Mouse (Mus musculus) WW6 (cell line): Measurements from ENCODE around the gene Fkbp10.

Source experiments
- DNase-seq: peaks from one replicate; pipeline ENCODE4 v3.0.0-alpha.2; 2013; ENCODE audit warnings: low read depth, low spot score

Fkbp10 gene

DNA sequence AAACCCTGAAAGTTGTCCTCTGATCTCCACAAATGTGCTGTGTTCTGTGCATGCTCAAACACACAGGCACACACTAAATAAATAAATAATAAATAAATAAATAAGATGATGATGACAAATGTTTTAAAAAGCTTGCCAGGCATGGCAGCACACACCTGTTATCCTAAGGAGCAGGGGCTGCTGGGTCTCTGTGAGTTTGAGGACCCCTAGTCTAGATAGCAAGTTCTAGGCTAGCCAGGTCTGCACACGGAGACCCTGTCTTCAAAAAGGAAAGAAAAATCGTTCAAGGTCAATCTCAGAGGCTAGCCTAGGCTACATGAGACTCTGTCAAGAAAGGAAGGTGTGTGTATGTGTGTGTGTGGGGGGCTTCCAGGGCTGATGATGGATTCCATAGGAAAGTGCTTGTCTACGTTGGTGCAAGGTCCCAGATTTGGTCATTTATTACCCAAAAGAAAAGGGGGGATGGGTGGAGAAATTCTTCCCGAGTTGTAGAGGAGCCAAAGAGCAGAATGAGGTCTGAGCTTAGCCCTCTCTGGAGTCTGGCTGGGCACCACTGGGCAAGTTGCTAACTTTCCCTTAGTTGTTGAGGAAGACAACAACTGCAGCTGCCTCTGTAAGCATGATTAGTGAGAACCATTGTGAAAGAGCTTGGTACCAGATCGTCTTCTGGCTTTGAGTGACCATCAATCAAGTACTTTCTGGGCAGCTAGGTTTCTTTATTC, 21.0 kb upstream of the Fkbp10 start:
- no peak for DNase-seq

DNA sequence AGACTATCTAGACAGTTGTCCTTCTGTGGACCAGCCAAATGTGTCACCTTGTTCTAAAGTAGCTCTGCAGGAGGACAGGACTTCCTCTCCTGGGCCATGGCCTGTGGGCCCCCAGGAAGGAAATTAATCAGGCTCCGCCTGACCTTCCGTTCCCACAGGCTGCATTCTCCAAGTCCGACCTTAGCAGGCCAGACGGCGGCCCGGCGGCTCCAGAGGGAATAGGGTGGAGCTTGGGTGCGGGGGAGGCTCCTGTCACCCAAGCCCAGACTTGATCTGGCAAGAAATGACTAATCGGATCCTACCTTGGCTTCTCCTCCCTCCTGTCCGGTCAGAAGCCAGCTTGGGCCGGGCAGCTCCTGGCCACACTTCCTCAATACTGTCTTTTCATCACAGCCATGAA, 20.3 kb upstream of the Fkbp10 start:
- no peak for DNase-seq

DNA sequence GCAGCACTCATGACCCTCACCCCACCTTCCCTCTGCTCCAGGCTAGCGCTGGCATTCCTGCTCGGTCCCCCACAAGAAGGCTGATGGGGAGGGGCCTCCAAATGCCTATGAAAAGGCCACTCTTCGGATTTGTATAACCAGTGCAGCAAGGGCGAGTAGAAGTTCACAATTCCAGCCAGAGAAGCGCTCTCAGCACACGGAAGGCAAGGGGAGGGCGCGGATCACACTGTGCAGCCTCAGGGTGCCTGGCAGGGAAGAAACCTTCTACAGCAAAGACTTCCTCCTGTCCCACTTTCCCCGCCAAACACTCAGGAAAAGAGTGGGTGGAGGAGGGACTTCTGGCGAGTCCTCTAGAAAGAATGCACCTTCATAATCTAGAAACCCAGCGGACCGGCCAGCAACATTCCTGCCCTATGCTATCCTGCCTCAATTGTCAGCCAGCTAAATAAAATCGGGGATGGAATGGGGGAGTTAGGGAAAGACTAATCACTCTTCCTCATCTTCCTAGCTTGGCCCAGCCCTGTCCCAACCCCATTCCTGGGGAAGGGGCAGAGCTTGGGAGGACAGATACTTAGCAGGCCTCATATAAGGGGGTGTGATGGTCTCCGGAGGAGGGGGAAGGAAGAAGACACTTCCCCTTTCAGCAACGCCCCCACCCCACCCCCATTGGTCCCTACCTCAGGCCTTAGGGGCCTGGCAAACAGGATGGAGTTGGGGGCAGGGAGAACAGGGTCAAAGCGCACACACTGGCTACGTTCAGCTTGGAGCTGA, 19.5 kb upstream of the Fkbp10 start:
- DNase-seq: no peak

DNA sequence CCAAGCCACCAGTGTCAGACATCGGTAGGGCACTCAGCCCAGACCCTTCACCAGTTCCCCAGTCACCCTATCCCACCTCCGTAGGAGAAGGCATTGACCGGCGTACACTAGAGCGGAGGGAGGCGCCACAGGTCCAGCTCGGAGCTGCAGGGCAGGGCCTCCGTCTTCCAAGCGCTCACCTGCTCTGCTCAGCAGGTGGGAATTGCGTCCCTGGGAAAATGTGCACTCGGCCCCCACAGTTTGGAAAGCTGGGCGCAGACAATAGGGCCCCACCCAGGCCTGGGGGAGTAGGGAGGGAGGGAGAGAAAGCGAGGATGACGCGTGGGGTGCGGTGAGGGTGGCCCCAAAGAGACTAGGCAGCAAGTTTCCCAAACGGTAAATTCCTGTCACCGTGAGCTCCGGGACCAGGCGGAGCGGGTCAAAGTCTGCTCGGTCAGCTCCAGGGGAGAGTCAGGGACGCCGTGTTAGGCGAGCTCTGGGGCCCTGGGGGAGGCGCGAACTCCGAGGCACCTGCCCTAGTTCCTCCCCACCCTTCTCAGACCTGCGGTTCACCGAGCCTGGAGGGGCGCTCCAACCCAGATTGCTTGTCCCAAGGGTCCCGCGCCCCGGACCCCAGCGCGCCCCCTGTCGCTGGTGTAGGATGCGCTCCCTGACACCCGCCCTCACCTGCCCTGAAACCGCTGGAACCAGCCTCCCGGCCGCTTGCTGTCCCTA, 18.5 kb upstream of the Fkbp10 start:
- no peak for DNase-seq

DNA sequence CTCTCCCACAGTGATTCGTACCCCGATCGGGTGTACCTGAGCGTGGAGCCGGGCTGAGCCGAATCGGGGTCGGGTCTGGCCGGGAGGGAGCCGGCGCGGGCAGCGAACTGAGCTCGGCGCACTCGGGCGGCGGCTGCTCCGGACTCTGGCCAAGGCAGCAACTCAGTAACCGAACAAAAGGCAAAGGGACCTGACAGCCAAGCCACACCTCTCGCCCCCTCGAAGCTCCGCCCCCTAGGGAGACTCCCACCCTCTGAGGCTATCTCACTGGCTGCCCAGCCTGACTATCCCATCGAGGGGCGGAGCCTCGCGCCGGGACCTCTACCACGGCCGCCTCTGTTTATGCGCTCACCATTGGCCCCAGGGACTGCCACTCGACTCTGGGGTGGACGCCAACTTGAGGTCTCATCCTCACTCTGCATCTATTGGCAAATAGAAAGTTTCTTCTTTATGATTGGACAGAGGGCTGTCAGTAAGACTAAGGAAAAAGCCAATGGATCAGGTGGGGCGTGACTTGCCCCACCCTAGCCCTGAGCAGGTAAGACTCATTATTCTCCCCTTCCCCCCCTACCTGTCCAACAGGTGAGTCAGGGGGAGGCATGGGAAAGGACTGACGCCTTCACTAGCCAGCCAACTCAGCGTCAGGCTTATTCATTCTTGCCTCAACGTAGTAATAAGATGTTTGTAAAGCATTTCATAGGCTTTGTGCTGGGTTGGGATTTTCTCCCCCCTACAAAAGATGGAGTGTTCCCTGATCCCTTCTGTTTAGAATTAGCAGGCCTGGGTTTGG, 17.7 kb upstream of the Fkbp10 start, which contains the start of gene Jup:
TSS of gene Jup (minus strand) at position 164 of the 790 bp plus-strand sequence.
- peak; percentile 100 for DNase-seq

DNA sequence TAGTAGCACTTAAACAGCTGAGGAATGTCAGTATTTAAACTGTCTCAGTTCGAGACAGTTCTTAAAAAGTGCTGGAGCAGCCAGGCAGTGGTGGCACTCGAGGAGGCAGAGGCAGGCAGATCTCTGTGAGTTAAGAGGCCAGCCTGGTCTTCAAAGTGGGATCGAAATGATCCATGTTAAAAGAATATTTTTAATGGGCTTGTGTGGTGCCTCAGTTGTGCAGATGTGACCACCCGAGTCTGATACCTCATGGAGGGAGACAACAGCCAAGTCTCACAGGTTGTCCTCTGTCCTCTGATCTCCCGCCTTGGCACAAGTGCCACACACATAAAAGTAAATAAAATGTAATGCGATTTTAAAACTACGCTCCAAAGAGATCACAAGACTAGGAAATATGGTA, 17.0 kb upstream of the Fkbp10 start:
- DNase-seq: no peak

DNA sequence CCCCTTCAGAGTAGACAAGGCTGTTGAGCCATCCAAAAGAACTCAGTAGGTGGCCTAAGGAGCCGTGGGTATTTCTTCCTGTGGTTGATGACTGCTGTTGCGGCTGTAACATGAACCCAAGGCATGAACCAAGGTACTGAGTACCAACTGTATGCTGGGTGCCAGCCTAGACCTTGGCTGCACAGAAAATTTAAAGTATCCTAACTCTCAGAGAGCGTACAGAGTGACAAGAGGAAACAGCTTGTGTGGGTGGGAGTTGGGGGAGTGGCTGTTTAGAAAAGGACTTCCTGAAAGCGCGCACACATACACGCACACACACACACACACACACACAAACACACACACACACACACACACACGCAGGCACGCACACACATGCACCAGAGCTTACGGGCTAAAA, 16.2 kb upstream of the Fkbp10 start:
- DNase-seq: no peak

DNA sequence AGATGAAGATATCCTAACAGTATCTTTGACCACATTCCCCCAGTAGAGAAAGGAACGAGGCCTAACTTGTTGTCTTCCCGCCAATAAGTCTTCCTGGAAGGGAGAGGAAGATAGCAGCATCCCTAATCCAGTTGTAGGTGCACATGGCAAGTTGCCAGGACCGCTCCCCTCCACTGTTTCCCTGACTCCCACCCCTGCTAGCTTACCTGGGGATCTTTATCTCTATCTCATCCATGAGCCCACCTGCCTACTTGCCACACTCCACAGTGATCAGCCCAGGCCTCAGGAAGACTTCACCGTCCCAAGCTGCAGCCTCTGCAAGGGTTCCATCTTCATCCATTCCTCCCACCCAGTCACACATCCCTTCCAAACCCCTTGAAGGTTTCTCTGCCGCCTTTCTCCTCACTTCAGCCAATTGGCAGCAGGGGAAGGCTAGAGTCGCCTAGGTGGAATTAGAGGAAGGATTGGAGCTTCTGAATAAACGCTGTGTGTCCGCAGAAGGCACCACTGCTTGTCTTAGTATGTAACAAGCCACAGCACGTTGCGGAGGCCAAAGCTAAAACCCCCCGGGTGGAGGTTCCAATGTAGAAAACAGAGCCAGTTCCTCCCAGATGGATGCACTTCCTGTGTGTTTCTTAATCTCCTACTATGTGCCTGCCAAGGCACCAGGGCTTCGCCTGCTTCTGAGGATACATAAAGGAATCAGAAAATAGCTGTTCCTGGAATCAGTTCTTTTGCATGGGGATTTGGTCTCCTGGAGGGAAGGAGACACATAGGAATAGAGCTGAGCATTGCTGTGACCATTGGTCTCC, 15.6 kb upstream of the Fkbp10 start:
- no peak for DNase-seq

DNA sequence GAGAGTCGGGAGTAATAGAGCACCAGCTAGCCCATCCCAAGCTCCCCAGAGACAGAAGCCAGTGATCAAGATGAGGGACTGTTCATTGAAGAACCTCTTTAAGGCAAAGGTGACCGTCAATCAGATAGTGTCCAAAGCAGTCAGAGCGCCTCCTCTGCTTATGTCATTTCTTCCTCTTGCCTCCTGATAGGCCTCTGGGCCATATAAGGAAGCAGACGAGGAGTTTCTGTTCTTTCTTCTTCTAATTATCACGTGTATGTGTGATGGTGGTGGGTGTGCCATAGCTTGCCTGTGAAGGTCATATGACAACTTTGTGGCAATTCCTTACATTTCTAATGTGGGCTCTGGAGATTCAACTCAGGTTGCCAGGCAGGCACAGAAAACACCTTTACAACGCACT, 14.7 kb upstream of the Fkbp10 start:
- no peak for DNase-seq

DNA sequence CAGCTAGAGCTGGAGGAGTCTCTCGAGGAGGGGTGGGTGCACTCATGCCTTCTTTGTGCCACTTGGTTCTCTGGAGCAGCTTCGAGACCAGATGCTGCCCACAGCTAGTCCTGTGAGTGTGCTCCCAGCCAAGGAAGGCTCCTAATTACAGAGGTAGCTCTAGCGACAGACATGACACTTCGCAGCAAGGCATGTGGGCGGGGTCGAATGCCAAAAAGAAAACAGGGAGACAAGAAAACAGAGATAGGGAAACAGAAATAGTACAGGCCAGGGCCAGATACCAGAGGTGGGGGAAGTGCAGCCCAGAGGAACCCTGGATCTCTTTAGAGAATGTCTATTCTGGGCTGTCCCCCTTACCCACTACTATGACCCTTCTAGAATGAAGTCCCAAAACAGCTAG, 13.3 kb upstream of the Fkbp10 start:
- no peak for DNase-seq

DNA sequence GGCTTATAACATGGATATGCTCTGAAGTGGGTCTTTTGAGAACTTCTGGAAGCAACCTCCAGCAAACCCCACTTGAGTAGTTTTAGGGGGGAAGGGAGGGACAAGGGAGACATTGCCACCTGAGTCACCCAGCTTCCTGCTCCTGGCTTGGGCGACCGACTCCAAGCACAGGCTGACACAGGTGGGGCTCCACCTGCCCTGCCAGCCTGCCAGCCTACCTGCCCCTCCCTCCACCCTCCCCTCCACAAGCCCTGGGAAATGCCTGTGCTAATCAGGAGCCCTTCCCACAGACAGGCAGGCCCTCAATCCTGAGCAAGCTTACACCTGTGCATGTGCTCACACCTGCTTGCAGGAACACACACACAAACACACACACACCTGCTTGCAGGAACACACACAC, 12.8 kb upstream of the Fkbp10 start:
- no peak for DNase-seq

DNA sequence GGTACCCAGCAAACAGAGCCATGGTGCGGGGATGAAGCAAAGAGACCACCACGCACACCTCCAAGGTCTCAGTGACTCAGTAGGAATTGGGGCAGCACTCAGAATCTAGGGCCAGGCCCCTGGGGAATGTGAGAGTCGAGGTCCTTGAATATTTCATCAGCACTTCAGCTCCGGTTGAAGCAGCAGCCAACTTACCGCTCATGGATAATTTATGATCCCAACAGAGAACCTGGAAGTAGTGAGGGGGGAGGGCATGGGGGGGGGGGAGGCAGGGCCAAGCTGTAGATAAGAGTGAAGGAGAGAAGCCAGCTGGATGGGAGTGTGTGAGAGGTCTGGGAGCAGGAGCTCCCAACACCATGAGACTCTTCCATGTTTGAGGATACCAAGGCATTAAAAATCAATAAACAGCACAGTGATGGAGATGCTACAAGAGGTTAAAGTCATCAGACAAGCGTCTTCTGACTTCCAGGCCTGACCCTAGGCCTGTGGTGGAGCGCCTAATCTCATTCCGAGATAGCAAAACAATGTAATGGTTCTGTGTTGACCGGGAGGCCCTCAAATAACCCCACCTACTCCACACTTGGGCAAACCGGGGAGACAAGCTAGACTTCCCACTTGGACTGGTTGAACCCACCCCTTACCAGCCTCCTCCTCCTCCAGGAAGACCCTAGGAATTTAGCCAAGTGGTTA, 11.9 kb upstream of the Fkbp10 start:
- no peak for DNase-seq

DNA sequence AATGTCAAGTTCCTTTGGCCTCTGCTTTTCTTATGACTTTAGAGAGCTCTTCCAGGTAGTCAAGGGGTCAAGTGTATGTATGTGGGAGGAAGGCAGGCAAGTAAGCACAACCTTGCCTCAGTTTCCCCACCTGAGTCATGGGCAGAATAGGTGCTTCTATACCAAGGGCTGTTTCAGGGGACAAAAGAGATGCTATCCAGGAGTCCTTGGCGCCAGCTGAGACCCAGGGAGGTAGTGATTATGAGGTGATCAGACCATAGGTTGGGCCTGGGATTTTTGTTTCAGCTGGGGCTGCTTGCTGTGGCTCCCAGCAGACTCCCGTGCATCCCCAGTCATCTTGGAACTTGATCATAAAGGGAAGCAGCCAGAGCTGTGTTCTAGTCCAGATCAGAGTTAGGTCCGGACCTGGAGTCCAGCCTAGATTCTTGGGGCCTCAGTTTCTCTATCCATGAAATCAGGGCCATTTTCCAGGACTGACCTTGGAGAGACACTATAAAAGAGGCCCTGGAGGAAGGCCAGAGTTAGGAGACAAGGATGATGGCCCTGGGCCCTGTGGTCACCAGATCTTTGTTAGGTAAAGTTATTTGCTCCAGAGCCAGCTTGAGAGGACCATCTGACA, 10.9 kb upstream of the Fkbp10 start:
- no peak for DNase-seq

DNA sequence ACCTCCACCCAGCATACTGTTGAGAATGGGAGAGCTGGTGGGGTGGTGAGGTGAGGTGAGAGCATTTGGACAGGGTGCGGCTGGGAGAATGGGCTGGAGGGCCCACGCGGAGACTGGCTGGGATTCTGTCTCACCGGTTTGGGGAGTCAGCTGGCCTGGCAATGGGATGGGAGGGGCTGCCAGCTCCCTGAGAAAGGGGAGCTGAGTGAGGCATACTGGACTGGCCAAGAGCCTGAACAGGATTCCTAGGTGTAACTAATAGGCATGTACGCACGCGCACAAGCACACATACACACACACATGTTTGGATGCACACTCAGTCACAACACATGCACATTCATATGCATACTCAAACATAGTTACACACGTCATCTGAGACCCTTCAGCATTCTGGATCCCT, 9.2 kb upstream of the Fkbp10 start:
- no peak for DNase-seq

DNA sequence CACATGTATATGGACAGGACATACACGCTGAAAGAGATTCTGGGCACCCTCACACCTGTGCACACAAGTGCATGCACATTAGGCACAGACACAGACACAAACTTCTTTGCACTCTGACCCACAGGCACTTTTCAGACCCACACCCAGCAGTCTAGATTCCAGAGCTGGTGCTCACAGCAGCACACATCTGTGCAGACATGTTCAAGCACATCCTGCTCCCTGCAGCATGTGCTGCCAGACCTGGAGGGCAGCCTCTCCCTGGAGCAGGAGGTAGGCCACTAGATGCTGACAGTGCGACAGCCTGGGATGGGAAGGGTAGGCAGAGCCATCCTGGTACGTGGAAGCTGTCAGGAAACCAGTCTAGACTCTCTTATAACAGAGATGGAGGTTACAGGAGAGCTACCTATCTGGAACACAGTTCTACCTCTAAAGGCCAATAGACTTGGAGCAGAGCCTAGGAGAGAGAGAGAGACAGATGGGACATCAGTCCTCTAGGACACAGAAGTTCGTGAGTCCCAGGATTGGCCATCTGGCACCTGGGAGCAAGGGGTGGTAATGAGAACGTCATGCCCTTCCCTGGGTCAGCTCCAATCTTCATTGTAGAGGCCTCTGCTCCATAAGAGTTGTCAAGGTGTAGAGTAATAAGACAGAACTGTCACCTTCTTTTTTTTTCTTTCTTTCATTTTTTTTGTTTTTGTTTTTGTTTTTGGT, 8.3 kb upstream of the Fkbp10 start:
- DNase-seq: no peak

DNA sequence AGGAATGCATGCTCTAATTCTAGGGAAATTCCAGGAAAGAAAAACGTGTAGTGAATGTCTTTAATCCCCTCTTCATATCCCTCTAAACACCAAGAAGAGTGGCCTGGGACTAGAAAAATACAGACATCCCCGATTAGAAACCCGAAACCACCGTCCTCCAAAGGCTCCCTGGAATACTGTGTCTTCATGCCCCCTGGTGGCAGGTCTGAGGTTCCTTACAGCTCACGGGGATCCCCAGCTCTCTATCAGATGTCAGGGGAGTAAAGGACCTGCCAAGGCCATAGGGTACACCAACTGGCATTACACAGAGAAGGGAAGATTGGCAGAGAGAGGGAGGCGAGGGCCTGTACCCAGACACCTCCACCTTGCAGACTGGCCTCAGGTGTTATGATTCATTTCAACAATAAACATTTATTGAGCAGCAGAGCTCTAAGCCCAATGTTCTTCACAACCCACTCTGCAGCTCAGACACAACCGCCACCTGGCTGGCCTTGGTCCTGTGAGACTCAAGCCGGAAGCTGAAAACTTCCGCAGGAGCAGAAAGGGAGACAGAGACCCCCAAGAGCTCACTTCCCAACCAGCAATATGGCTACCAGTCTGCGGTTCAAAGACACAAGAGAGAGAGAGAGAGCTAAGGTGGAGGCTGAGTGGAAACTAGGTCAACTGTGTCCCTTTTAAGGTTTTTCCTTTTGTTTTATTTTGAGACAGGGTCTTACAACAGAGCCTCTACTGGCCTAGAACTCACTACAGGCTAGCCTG, 7.2 kb upstream of the Fkbp10 start:
- no peak for DNase-seq

DNA sequence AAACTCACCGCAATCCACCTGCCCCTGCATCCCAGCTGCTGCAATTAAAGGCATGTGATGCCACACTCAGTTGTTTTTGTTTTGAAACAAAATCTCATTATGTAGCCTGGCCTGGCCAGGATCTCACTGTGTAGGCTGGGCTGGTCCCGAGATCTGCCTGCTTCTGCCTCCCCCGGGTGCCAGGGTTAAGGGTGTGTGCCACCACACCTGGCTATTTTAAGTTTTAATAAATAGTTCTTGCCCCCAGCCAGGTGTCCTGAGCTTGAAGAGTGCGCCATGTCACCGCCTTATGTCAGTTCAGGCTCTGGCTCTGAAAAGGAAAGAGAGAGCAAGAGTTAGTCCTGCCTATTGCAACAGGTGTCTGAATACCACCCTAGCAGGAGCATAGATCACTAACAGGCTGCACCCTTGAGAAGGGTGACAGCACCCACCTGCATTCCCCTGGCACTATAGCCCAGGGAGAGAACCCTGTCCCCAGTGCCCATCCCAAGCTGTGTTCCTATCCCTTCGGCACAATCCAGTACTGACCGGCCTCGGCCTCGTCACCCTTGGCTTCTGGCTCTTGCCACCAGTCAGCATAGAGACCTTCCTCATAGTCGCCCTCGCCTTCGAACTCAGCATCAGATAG, 6.5 kb upstream of the Fkbp10 start:
- no peak for DNase-seq

DNA sequence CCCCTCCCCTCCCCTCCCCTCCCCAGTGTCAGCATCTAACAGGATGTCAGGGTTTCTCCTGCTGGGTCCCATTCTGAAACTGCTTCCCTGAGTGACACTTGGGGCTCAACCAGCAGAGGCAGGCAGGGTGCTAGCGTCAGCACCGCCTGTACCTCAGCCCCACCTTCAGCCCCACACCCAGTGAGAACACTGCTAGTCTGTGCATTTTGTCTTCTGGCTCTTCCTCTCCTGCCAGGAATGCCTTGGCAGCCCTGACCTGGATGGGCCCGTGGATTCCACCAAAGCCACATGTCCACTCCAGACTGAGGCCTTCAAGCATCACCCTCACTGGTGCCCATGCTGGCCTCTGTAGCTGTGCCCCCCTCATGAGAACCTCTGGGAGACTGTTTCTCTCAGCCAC, 5.8 kb upstream of the Fkbp10 start:
- DNase-seq: no peak
